Mouse (Mus musculus) gastrocnemius, postnatal 36 days (tissue): ENCODE data around the gene Gna15. TPM values are rescaled to one million over a fixed set of nuclear protein-coding genes. Genes with fewer than 3 reads are reported as not detected.

Experiments used
- DNase-seq, 2 experiments: peaks; one replicate each; pipeline ENCODE4 v3.0.0; 2022
- intact Hi-C: fragments of 180-260 bp; cut with DNase I; formaldehyde crosslinking; loops from one replicate; pipeline ENCODE4 v1.15.1; 2025
- total RNA-seq, 2 experiments: library from RNA; stranded (reverse); gene quantifications; 2 replicates each; pipeline ENCODE4 v1.2.3; 2021

Gene Gna15
- total RNA-seq, 2 experiments from 2014 or later = 0.20 TPM; not detected in 1

GRCm38 (mm10) chr10:81481605-81482532 is 42.2 kb downstream of the Gna15 start:
- no peak for DNase-seq
- intact Hi-C loops = no loop called here

- intact Hi-C loops = no loop called here
These were observed 49.6 kb downstream of the Gna15 start for GRCm38 (mm10) chr10:81474461-81474860.

GRCm38 (mm10) chr10:81473003-81473451 is 51.0 kb downstream of the Gna15 start:
- intact Hi-C loops = no loop called here
- no peak for DNase-seq

More at GRCm38 (mm10) chr10:81474461-81474860, 49.6 kb downstream of the Gna15 start:
- DNase-seq = no peak

- intact Hi-C loops = no loop called here
- no peak for DNase-seq
These were observed 51.5 kb downstream of the Gna15 start for GRCm38 (mm10) chr10:81472403-81473002.

GRCm38 (mm10) chr10:81470454-81470853 is 53.6 kb downstream of the Gna15 start:
- intact Hi-C loops = no loop called here
- no peak for DNase-seq

GRCm38 (mm10) chr10:81469253-81469652 is 54.8 kb downstream of the Gna15 start:
- DNase-seq = peak; percentile 2 to 8
- intact Hi-C loops = no loop called here

- peak in 1 of 2 experiments; percentile 7 for DNase-seq
- intact Hi-C loops = no loop called here
These were observed 56.3 kb downstream of the Gna15 start for GRCm38 (mm10) chr10:81467670-81468235.

- peak in 1 of 2 experiments; percentile 10 for DNase-seq
- intact Hi-C loops = no loop called here
These were observed 57.1 kb downstream of the Gna15 start for GRCm38 (mm10) chr10:81466881-81467280.

GRCm38 (mm10) chr10:81466066-81466465 is 58.0 kb downstream of the Gna15 start:
- peak in 1 of 2 experiments; percentile 5 for DNase-seq

GRCm38 (mm10) chr10:81465265-81465645 is 58.8 kb downstream of the Gna15 start:
- intact Hi-C loops = no loop called here

More at GRCm38 (mm10) chr10:81466066-81466465, 58.0 kb downstream of the Gna15 start:
- intact Hi-C loops = no loop called here

GRCm38 (mm10) chr10:81464405-81465264 is 59.4 kb downstream of the Gna15 start:
- intact Hi-C loops = no loop called here
- DNase-seq = peak; percentile 26 to 30

More at GRCm38 (mm10) chr10:81465265-81465645, 58.8 kb downstream of the Gna15 start:
- peak in 1 of 2 experiments; percentile 7 for DNase-seq

- intact Hi-C loops = no loop called here
- DNase-seq = peak in 1 of 2 experiments; percentile 9
These were observed 60.5 kb downstream of the Gna15 start for GRCm38 (mm10) chr10:81463531-81463930.

GRCm38 (mm10) chr10:81462917-81463316 is 61.1 kb downstream of the Gna15 start:
- no peak for DNase-seq
- intact Hi-C loops = no loop called here

GRCm38 (mm10) chr10:81462415-81462804 is 61.6 kb downstream of the Gna15 start:
- DNase-seq = peak in 1 of 2 experiments; percentile 9
- intact Hi-C loops = no loop called here

- intact Hi-C loops = no loop called here
- DNase-seq = peak in 1 of 2 experiments; percentile 7
These were observed 62.2 kb downstream of the Gna15 start for GRCm38 (mm10) chr10:81461673-81462414.

GRCm38 (mm10) chr10:81460951-81461350 is 63.1 kb downstream of the Gna15 start:
- intact Hi-C loops = no loop called here
- peak in 1 of 2 experiments; percentile 6 for DNase-seq

GRCm38 (mm10) chr10:81460471-81460870 is 63.6 kb downstream of the Gna15 start:
- intact Hi-C loops = no loop called here
- peak in 1 of 2 experiments; percentile 13 for DNase-seq

- intact Hi-C loops = no loop called here
- DNase-seq = no peak
These were observed 64.6 kb downstream of the Gna15 start for GRCm38 (mm10) chr10:81459399-81459798.

- intact Hi-C loops = no loop called here
These were observed 65.8 kb downstream of the Gna15 start for GRCm38 (mm10) chr10:81458267-81458666.

More at GRCm38 (mm10) chr10:81458267-81458666, 65.8 kb downstream of the Gna15 start:
- peak in 1 of 2 experiments; percentile 3 for DNase-seq
